Mouse (Mus musculus) retina, embryonic 14.5 days (tissue): ENCODE measurements at regions not wholly inside any gene's neighbourhood (a gene's known extent, or its start where the extent isn't known, plus 50 kb on each side); places are given as distances from the start of the nearest gene placed in this dataset.
"Not testable (repeated sequence)": the region's sequence is repeated elsewhere in the genome, so short reads cannot be mapped to it uniquely, and the experiment has no call there.

Source experiments
- DNase-seq: peaks from one replicate; pipeline ENCODE4 v3.0.0-alpha.2; 2015; ENCODE audit warnings: low spot score

DNA sequence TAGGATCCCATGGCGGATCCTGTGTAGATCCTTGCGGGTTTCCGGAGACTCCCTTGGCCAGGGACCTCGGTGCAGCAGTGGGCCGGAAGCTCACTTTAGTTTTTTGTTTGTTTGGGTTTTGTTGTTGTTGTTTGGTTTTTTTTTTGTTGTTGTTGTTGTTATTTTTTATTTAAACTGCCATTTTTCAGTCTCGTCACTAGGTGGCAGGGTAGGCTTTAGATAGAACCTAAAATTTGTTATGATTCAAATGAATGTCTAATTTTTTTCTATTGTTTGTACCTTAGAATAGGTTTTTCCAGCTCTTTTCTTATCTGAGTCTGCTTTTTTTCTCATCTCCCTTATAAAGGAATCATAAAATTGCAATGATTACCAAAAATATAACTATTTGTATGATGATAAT, 834.4 kb upstream of the Tacstd2 start:
- DNase-seq, result peak; percentile 11

DNA sequence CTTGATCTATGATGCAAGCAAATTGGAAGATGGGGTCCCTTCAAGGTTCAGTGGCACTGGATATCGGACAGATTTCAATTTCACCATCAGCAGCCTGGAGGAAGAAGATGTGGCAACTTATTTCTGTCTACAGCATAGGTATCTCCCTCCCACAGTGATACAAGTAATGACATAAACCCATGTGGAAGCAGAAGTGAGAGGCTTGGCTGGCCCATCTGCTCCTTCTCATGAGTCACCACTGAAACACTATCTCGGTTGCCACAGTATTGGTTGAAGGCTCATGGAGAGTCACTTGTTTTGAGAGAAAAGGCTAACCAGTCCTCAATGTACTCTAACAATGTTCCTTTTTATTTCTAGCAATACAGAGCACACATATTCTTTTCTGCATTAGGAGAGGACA, 804.2 kb upstream of the Tacstd2 start:
- DNase-seq, result no peak

DNA sequence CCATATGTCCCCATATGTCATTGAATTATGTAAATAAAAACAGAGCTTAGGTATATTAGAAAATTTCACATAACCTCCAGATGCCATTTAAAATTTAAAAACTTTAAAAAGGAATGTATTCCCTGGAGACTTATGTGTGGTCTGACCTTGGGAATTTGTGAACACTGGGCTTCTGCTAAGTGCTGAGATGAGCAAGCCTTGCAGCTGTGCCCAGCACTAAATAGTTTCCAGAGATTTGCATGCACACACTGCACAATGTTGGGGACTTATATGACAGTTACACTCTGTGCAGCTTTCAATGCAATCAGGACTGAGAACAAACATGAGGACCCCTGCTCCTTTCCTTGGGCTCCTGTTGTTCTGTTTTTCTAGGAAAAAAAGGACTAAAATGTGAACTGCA, 803.6 kb upstream of the Tacstd2 start:
- peak; percentile 6 for DNase-seq

DNA sequence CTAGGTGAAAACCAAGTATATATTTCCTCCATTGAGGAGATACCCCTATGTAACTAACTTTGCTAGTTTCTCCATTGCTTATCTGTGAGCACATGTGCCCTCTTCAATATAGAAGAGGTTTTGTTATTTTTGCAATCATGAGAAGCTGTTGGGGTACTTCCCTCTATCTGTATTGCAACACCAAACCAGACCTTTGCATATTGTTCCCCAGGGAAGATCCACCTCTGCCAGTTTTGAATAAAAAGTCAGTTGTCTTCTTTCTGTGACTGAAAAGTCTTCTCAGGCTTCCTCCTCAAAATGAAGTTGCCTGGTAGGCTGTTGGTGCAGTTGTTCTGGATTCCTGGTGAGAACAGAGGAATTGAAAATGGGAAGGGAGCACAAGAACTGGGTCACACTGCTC, 775.8 kb upstream of the Tacstd2 start:
- DNase-seq, result no peak

DNA sequence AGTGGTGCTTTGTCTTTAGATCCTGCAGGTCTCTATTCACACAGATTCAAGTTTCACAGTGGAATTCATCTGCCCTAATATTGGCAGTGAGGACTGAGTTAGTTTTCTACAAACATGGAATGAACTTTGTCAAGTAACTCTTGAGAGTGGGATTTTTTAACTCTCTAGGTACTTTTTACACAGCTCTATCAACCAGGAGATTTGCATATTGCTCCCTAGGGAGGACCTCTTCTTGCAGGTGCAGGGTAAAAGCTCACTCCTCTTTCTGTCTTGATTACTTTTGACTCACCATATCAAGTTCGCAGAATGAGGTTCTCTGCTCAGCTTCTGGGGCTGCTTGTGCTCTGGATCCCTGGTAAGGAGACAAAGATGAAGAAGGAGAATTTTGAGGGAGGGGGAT, 766.5 kb upstream of the Tacstd2 start:
- DNase-seq, result no peak

DNA sequence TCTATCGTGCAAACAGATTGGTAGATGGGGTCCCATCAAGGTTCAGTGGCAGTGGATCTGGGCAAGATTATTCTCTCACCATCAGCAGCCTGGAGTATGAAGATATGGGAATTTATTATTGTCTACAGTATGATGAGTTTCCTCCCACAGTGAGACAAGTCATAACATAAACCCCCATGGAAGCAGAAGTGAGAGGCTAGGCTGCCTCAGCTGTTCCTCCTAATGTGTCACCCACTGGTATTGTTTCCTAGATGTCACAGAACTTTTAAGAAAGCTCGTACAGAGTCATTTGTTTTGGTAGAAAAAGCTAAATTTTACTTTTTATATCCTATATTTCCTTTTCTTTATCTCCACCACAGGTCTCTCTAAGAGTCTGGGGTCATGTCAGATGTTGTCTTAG, 721.1 kb upstream of the Tacstd2 start:
- DNase-seq, result no peak

DNA sequence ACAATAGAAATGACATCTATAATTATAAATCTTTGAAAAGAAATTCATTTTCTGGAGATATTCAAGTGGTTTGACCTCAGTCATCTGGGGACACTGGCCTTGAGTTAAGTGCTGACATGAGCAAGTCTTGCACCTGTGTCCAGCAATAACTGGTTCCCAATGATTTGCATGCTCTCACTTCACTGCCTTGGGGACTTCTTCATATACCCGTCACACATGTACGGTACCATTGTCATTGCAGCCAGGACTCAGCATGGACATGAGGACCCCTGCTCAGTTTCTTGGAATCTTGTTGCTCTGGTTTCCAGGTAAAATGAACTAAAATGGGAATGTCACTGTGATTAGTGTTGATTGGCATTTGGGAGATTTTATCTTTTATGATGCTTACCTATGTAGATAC, 720.6 kb upstream of the Tacstd2 start:
- no peak for DNase-seq

DNA sequence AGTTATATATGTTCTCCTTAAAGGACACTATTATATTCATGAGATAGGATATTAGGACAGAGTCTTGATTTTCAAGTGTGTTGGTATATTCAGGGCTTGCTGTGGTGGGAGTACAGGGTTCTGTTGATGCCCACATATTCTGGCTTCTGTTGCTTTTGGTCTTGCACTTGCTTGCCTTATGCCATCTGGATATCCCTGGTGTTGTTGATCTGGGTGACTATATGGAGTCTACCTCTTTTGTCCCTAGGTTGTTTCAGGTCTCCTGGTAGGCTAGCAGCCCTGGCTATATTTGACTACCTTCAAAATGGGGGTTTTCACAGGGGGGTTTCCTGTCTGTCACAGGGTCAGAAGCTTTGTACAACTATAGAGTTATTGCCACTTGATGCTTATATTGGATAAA, 717.1 kb upstream of the Tacstd2 start:
- DNase-seq, result no peak

DNA sequence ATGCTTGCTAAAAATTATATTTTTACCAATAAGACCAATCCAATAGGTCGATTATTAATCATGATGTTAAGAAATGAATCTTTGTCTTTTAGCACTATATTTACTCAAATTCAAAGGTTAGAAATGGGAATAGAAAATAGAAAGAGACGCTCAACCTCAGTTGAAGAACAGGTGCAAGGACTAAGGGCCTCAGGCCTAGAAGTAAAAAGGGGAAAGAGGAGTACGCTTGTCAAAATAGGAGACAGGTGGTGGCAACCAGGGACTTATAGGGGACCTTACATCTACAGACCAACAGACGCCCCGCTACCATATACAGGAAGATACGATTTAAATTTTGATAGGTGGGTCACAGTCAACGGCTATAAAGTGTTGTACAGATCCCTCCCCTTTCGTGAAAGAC, 715.7 kb upstream of the Tacstd2 start:
- not testable (repeated sequence) for DNase-seq

DNA sequence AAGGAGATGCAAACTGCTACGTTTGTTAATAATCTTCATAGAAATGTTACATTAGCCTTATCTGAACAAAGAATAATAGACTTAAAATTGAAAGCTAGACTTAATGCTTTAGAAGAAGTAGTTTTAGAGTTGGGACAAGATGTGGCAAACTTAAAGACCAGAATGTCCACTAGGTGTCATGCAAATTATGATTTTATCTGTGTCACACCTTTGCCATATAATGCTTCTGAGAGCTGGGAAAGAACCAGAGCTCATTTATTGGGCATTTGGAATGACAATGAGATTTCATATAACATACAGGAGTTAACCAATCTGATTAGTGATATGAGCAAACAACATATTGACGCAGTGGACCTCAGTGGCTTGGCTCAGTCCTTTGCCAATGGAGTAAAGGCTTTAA, 714.8 kb upstream of the Tacstd2 start:
- not testable (repeated sequence) for DNase-seq

DNA sequence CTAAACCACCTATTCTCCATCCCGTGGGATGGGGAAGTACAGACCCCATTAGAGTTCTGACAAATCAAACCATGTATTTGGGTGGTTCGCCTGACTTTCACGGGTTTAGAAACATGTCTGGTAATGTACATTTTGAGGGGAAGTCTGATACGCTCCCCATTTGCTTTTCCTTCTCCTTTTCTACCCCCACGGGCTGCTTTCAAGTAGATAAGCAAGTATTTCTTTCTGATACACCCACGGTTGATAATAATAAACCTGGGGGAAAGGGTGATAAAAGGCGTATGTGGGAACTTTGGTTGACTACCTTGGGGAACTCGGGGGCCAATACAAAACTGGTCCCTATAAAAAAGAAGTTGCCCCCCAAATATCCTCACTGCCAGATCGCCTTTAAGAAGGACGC, 713.7 kb upstream of the Tacstd2 start:
- DNase-seq, result not testable (repeated sequence)

DNA sequence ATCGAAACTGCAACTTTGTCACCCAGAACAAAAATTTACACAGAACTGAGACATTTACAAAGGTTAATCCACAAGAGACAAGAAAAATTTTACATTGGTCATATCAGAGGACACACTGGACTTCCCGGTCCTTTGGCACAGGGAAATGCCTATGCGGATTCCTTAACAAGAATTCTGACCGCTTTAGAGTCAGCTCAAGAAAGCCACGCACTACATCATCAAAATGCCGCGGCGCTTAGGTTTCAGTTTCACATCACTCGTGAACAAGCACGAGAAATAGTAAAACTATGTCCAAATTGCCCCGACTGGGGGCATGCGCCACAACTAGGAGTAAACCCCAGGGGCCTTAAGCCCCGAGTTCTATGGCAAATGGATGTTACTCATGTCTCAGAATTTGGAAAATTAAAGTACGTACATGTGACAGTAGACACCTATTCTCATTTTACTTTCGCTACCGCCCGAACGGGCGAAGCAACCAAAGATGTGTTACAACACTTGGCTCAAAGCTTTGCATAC, 712.5 kb upstream of the Tacstd2 start:
- DNase-seq, result not testable (repeated sequence)

DNA sequence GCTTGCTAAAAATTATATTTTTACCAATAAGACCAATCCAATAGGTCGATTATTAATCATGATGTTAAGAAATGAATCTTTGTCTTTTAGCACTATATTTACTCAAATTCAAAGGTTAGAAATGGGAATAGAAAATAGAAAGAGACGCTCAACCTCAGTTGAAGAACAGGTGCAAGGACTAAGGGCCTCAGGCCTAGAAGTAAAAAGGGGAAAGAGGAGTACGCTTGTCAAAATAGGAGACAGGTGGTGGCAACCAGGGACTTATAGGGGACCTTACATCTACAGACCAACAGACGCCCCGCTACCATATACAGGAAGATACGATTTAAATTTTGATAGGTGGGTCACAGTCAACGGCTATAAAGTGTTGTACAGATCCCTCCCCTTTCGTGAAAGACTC, 707.2 kb upstream of the Tacstd2 start:
- DNase-seq, result not testable (repeated sequence)

DNA sequence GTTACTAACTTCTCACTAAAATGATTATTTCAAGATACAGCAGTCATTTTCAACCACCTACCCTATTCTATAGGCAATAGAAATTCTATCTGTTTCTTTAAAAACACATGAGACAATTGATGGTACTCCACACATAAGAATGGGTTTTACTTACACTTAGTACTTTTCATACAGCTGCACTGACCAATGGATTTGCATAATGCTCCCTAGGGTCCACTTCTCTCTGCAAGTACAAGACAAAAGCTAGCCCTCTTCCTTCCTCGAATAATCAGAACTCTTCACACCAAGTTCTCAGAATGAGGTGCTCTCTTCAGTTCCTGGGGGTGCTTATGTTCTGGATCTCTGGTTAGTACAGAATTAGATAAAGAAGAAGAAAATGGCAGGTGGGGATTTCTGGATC, 684.1 kb upstream of the Tacstd2 start:
- no peak for DNase-seq

DNA sequence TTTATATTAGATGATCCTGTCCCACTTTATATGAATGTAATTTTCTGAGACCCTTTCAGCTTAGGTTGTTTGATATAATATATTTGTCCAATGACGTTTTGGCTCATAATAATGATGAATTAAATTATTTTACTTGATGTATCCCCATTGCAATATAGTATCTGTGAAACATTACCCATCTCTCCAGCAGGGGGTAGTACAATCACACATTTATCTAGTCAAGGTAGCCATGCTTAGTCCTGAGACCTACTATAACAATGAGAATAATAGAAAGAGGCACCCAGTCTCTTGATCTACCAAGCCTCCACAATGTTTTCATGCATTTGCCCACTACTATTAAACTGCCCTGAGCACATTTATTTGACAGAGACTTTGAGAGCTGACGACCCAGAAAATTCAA, 665.9 kb upstream of the Tacstd2 start:
- DNase-seq, result peak; percentile 72

DNA sequence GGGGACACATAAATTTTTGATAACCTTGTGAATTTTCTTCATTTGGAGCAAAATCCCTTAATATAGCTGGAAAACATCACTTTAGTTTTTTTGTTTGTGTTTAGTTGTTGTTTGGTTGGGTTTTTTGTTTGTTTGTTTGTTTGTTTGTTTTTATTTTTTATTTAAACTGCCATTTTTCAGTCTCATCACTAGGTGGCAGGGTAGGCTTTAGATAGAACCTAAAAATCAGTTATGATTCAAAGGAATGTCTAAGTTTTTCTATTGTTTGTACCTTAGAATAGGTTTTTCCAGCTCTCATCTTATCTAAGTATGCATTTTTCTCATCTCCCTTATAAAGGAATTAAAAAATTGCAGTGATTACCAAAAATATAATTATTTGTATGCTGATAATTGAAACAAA, 662.4 kb upstream of the Tacstd2 start:
- no peak for DNase-seq

DNA sequence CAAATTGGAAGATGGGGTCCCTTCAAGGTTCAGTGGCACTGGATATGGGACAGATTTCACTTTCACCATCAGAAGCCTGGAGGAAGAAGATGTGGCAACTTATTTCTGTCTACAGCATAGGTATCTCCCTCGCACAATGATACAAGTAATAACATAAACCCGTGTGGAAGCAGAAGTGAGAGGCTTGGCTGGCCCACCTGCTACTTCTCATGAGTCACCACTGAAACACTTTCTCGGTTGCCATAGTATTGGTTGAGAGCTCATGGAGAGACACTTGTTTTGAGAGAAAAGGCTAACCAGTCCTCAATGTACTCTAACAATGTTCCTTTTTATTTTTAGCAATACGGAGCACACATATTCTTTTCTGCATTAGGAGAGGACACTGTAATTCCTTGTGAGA, 629.2 kb upstream of the Tacstd2 start:
- DNase-seq, result peak; percentile 5

DNA sequence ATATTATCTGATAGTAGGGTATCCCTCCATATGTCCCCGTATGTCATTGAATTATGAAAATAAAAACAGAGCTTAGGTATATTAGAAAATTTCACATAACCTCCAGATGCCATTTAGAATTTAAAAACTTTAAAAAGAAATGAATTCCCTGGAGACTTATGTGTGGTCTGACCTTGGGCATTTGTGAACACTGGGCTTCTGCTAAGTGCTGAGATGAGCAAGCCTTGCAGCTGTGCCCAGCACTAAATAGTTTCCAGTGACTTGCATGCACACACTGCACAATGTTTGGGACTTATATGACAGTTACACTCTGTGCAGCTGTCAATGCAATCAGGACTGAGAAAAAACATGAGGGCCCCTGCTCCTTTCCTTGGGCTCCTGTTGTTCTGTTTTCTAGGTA, 628.5 kb upstream of the Tacstd2 start:
- DNase-seq, result peak; percentile 23

DNA sequence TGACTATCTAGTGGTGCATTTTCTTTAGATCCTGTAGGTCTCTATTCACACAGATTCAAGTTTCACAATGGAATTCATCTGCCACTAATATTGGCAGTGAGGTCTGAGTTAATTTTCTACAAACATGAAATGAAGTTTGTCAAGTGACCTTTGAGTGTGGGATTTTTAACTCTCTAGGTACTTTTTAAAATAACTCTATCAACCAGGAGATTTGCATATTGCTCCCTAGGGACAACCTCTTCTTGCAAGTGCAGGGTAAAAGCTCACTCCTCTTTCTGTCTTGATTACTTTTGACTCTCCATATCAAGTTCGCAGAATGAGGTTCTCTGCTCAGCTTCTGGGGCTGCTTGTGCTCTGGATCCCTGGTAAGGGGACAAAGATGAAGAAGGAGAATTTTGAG, 616.0 kb upstream of the Tacstd2 start:
- DNase-seq, result no peak

DNA sequence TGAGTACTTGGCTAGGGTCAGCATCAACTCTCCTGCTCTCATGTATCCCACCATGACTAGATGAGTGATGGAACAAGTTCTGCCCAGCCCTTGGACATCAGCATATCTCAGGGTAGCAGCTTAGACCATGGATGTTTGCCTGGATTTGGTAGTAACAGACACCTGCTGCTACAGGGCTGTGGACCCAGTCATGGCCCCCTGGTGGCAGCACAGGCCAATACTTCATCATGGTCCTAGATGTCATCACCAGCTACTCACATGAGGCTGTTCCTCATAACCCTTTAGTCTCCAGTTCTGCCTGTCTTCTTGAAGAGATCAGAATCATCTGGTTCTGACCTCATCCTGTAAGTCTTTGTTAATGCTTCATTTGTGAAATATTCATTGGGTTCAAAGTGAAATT, 566.9 kb upstream of the Tacstd2 start:
- DNase-seq, result no peak
